9 mouse cellular contexts compared by ENCODE assay signal in the genomic region with DNA sequence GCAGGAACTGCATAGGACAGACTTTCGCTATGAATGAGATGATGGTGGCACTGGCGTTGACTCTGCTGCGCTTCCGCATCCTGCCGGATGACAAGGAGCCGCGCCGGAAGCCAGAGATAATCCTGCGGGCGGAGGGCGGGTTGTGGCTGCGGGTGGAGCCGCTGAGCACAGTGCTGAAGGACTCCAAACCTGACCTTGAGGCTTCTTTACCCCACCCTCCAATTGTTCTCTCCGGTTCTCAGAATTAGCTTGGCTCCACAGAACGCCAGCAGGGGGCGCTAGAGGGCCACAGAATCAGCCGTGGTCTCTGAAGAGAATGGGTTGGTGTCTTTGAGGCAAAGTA. TPM values are rescaled to one million over a fixed set of nuclear protein-coding genes. Genes with fewer than 3 reads are reported as not detected.
DNase-seq lines count a peak whose midpoint lies in the region; ATAC-seq lines count a peak whose summit lies in the region.
"Had no signal": no experiment of that assay in that cellular context is flagged by ENCODE, and none has a peak within 500 bp of the region (broad histone marks: within the 10 kb centered on the region; RNA-seq: fewer than 3 reads in every experiment).

No protein-coding gene starts in this region.

- H3K4me2 ChIP-seq in heart, embryonic 14.5 days (ENCODE audit: low read length) = peak overlapping the region; percentile 65
- H3K4me2 ChIP-seq in liver, embryonic 13.5 days = peak overlapping the region; percentile 57
- H3K4me2 ChIP-seq in stomach, embryonic 16.5 days (ENCODE audit: low read depth, low read length) = peak overlapping the region; percentile 66

- H3K9ac ChIP-seq in heart, embryonic 14.5 days (ENCODE audit: low read length) = peak overlapping the region; percentile 22; the same call in 1 of the 2 replicates
- no peak overlapping the region for H3K9ac ChIP-seq in liver, embryonic 13.5 days
- H3K9ac ChIP-seq in stomach, embryonic 16.5 days (ENCODE audit: low read length) = peak overlapping the region; percentile 64

- 3% methylated on average over 17 of the region's 17 CpGs for WGBS in heart, embryonic 14.5 days
- WGBS in liver, embryonic 13.5 days (ENCODE audit: insufficient replicate concordance) = under 1% methylated on average over 17 of the region's 17 CpGs
- 1% methylated on average over 17 of the region's 17 CpGs for WGBS in stomach, embryonic 16.5 days

- H3K27ac ChIP-seq in heart, embryonic 14.5 days (replicated peaks in 1 of 2; ENCODE audit: control insufficient read depth in 1 of 2, insufficient read depth in 1 of 2, low read depth in 2 of 2, low read length in 2 of 2) = no peak overlapping the region
- H3K27ac ChIP-seq in liver, embryonic 13.5 days = no peak overlapping the region
- H3K27ac ChIP-seq in stomach, embryonic 16.5 days (ENCODE audit: low read length) = no peak overlapping the region

- H3K27me3 ChIP-seq in heart, embryonic 14.5 days (ENCODE audit: control insufficient read depth, insufficient read depth, low read length) = no peaks in the 10 kb centered on the region
- H3K27me3 ChIP-seq in liver, embryonic 13.5 days = no peaks in the 10 kb centered on the region
- H3K27me3 ChIP-seq in stomach, embryonic 16.5 days (ENCODE audit: control insufficient read depth, insufficient read depth, low read length) = no peaks in the 10 kb centered on the region

- peak; percentile 84 for DNase-seq in CD4-positive helper T cell, adult 2 months (ENCODE audit: low read depth, low spot score)
- peak; percentile 57 for DNase-seq in brain, embryonic 18.5 days (ENCODE audit: low read depth, low spot score)
- peak; percentile 4 for DNase-seq in fibroblast of lung, adult 2 months (ENCODE audit: low read depth)
- peak; percentile 76 for DNase-seq in kidney, postnatal 14 days
- peak; percentile 43 for DNase-seq in liver, embryonic 13.5 days
- peak; percentile 94 for DNase-seq in neural tube, embryonic 10.5 days (ENCODE audit: extremely low spot score, low spot score)

- no peaks in the 10 kb centered on the region for H3K4me1 ChIP-seq in heart, embryonic 14.5 days (ENCODE audit: control insufficient read depth in 2 of 2, insufficient read depth in 2 of 2, low read length in 2 of 2)
- H3K4me1 ChIP-seq in liver, embryonic 13.5 days (replicated peaks) = 0 out of 2 replicates have a peak, but pooled peaks cover 2% of the 10 kb centered on the region
- H3K4me1 ChIP-seq in stomach, embryonic 16.5 days (ENCODE audit: control insufficient read depth, insufficient read depth, low read length) = no peaks in the 10 kb centered on the region

- H3K36me3 ChIP-seq in heart, embryonic 14.5 days (ENCODE audit: control insufficient read depth, insufficient read depth, low read length) = no peaks in the 10 kb centered on the region
- H3K36me3 ChIP-seq in liver, embryonic 13.5 days = no peaks in the 10 kb centered on the region
- no peaks in the 10 kb centered on the region for H3K36me3 ChIP-seq in stomach, embryonic 16.5 days (ENCODE audit: control insufficient read depth, insufficient read depth, low read length)

- H3K9me3 ChIP-seq in heart, embryonic 14.5 days (ENCODE audit: control insufficient read depth, low read length) = no peaks in the 10 kb centered on the region
- H3K9me3 ChIP-seq in liver, embryonic 13.5 days (replicated peaks) = no peaks in the 10 kb centered on the region
- no peaks in the 10 kb centered on the region for H3K9me3 ChIP-seq in stomach, embryonic 16.5 days (replicated peaks; ENCODE audit: control insufficient read depth, low read length)

- ATAC-seq in heart, embryonic 14.5 days (ENCODE audit: insufficient number of reproducible peaks, insufficient read depth, low FRiP score, low read depth) = peak; percentile 64; the same call in 1 of the 2 replicates
- ATAC-seq in liver, embryonic 13.5 days (ENCODE audit: low read depth) = peak; percentile 63
- peak; percentile 64; the same call in 1 of the 2 replicates for ATAC-seq in stomach, embryonic 16.5 days (ENCODE audit: insufficient read depth, low FRiP score)

- H3K4me3 ChIP-seq in heart, embryonic 14.5 days (ENCODE audit: control insufficient read depth in 1 of 2, insufficient read depth in 1 of 2, low read depth in 1 of 2, low read length in 2 of 2) = peak overlapping the region; percentile 29 to 37
- peak overlapping the region; percentile 21; the same call in 1 of the 2 replicates for H3K4me3 ChIP-seq in liver, embryonic 13.5 days (replicated peaks)
- peak overlapping the region; percentile 44 for H3K4me3 ChIP-seq in stomach, embryonic 16.5 days (replicated peaks; ENCODE audit: low read length)
- H3K4me3 ChIP-seq: erythroblast, embryonic 14.5 days had no signal

RNA-seq across cellular contexts. Expression of a gene that starts 13.8 kb away (rescaled TPM):
- not detected in 2 replicates for polyA plus RNA-seq in heart, embryonic 14.5 days (2014; fragmentation: Nextera tagmentation; extraction: Ambion mirVana)
- polyA plus RNA-seq in liver, embryonic 13.5 days (2015; fragmentation: Nextera tagmentation; extraction: Ambion mirVana) = not detected in 2 replicates
- not detected in 2 replicates for polyA plus RNA-seq in stomach, embryonic 16.5 days (2015; fragmentation: Nextera tagmentation; extraction: Ambion mirVana)
- polyA plus RNA-seq: erythroblast, embryonic 14.5 days had no signal

RNA-seq across cellular contexts. Expression of a gene that starts 23.8 kb away (rescaled TPM):
- not detected in 2 replicates for polyA plus RNA-seq in heart, embryonic 14.5 days (2014; fragmentation: Nextera tagmentation; extraction: Ambion mirVana)
- not detected in 2 replicates for polyA plus RNA-seq in liver, embryonic 13.5 days (2015; fragmentation: Nextera tagmentation; extraction: Ambion mirVana)
- 1.2 and 2.1 TPM in 2 replicates for polyA plus RNA-seq in stomach, embryonic 16.5 days (2015; fragmentation: Nextera tagmentation; extraction: Ambion mirVana)
- polyA plus RNA-seq: erythroblast, embryonic 14.5 days had no signal

RNA-seq across cellular contexts. Expression of a gene that starts 50.5 kb away (rescaled TPM):
- not detected in 2 replicates for polyA plus RNA-seq in heart, embryonic 14.5 days (2014; fragmentation: Nextera tagmentation; extraction: Ambion mirVana)
- 2.7 and 3.5 TPM in 2 replicates for polyA plus RNA-seq in liver, embryonic 13.5 days (2015; fragmentation: Nextera tagmentation; extraction: Ambion mirVana)
- 0.41 and 1.0 TPM in 2 replicates for polyA plus RNA-seq in stomach, embryonic 16.5 days (2015; fragmentation: Nextera tagmentation; extraction: Ambion mirVana)
- polyA plus RNA-seq: erythroblast, embryonic 14.5 days had no signal

Comparison
In these comparisons a context has a peak if more than half of its experiments do, and no peak if none do; other contexts are left out.
1. DNase-seq: peak in every context shown above with its lines; median percentile 94 in neural tube, embryonic 10.5 days; 84 in CD4-positive helper T cell, adult 2 months; 76 in kidney, postnatal 14 days; 57 in brain, embryonic 18.5 days; 43 in liver, embryonic 13.5 days; 4 in fibroblast of lung, adult 2 months.